Mouse (Mus musculus): ENCODE measurements around the gene Foxo6. TPM values are rescaled to one million over a fixed set of nuclear protein-coding genes. Genes with fewer than 3 reads are reported as not detected.

Foxo6 gene
- polyA plus RNA-seq, 1 experiment, result 0.61 TPM

- Histone ChIP-seq H3K27me3 (ENCODE audit: control insufficient read depth, insufficient read depth, low read length, poor library complexity, severe bottlenecking) (no peaks in the 10 kb centered on the region), H3K4me3 (ENCODE audit: low read depth, low read length) (no peak overlapping the region), H3K4me1 (ENCODE audit: control insufficient read depth, insufficient read depth, low read length) (peaks cover 3% of the 10 kb centered on the region), H3K9me3 (replicated peaks; ENCODE audit: control insufficient read depth, insufficient read depth, low read length, poor library complexity, severe bottlenecking) (no peaks in the 10 kb centered on the region), H3K36me3 (ENCODE audit: control insufficient read depth, insufficient read depth, low read length, poor library complexity, severe bottlenecking) (no peaks in the 10 kb centered on the region), H3K9ac (ENCODE audit: low read depth, poor library complexity, severe bottlenecking) (no peak overlapping the region), H3K27ac (ENCODE audit: insufficient read depth, low read length) (no peak overlapping the region)
- TF ChIP-seq CTCF (IDR thresholded peaks at IDR 0.05; ENCODE audit: low read depth, low read length) (no peak), POLR2A (IDR thresholded peaks at IDR 0.05; ENCODE audit: insufficient read depth, low read length) (no peak), EP300 (IDR thresholded peaks at IDR 0.05; ENCODE audit: insufficient read depth, low read depth, low read length) (no peak)
Observed at GRCm38 (mm10) chr4:120221708-120222107, 65.4 kb downstream of the Foxo6 start.

GRCm38 (mm10) chr4:120218878-120219277, 68.3 kb downstream of the Foxo6 start:
- no peaks in the 10 kb centered on the region for H3K27me3 ChIP-seq (ENCODE audit: control insufficient read depth, insufficient read depth, low read length, poor library complexity, severe bottlenecking)
- H3K9ac ChIP-seq (ENCODE audit: low read depth, poor library complexity, severe bottlenecking), result no peak overlapping the region
- no peaks in the 10 kb centered on the region for H3K9me3 ChIP-seq (replicated peaks; ENCODE audit: control insufficient read depth, insufficient read depth, low read length, poor library complexity, severe bottlenecking)
- no peaks in the 10 kb centered on the region for H3K36me3 ChIP-seq (ENCODE audit: control insufficient read depth, insufficient read depth, low read length, poor library complexity, severe bottlenecking)
- TF ChIP-seq POLR2A (IDR thresholded peaks at IDR 0.05; ENCODE audit: insufficient read depth, low read length), result no peak
- no peak overlapping the region for H3K27ac ChIP-seq (ENCODE audit: insufficient read depth, low read length)
- H3K4me3 ChIP-seq (ENCODE audit: low read depth, low read length), result no peak overlapping the region
- H3K4me1 ChIP-seq (ENCODE audit: control insufficient read depth, insufficient read depth, low read length), result peaks cover 5% of the 10 kb centered on the region

Other genes with a start within 250 kb of the Foxo6 start
- not detected in 2 replicates for gene AL607142.1, start 222.4 kb downstream of the Foxo6 start, polyA plus RNA-seq (2011; ENCODE audit: insufficient read depth, insufficient read length, low read depth, missing spikeins)
- gene Edn2, start 126.1 kb downstream of the Foxo6 start, polyA plus RNA-seq (2011; ENCODE audit: insufficient read depth, insufficient read length, low read depth, missing spikeins), result 0.42 TPM in 1 of 2 replicates, not detected in the other
- 40.3 and 42.5 TPM in 2 replicates for gene Scmh1, start 117.9 kb upstream of the Foxo6 start, polyA plus RNA-seq (2011; ENCODE audit: insufficient read depth, insufficient read length, low read depth, missing spikeins)
- not detected in 2 replicates for gene Slfnl1, start 244.9 kb upstream of the Foxo6 start, polyA plus RNA-seq (2011; ENCODE audit: insufficient read depth, insufficient read length, low read depth, missing spikeins)